Mouse (Mus musculus) bone marrow macrophage, adult 2 months (primary cell): Measurements from ENCODE around the gene Lhfpl2.

Experiments used
- CTCF ChIP-seq: IDR thresholded peaks from 2 replicates; pipeline ENCODE4 v1.5.1; 2012; ENCODE audit warnings: low read depth, mild to moderate bottlenecking, low read length, moderate library complexity
- POLR2A ChIP-seq: IDR thresholded peaks from 2 replicates; pipeline ENCODE4 v1.6.1; 2012; ENCODE audit warnings: mild to moderate bottlenecking, low read depth, low read length, borderline replicate concordance

DNA sequence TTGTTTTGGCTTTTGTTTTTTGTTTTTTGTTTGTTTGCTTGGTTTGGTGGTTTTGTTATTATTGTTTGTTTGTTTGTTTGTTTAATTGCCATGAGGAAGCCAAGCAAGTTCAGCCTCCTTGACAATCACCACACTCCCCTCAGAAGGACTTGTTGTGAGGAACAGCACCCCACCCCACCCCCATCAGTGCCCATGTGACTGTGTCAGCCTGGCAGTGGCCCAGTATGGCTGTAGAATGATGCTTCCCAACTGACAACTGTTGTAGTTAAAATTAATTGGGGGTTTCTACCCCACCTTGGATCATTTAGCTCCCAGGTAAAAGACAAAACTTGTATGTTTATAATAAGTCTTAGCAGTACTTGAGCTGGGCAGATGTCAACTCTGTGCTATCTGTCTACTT, 37.6 kb downstream of the Lhfpl2 start:
- TF ChIP-seq CTCF (no peak), POLR2A (no peak)
